Mouse (Mus musculus): ENCODE measurements around the gene Prdm16. TPM values are rescaled to one million over a fixed set of nuclear protein-coding genes. Genes with fewer than 3 reads are reported as not detected.

Prdm16 gene
- total RNA-seq, 2 experiments from 2014 or later = 1.4 to 3.7 TPM

DNA sequence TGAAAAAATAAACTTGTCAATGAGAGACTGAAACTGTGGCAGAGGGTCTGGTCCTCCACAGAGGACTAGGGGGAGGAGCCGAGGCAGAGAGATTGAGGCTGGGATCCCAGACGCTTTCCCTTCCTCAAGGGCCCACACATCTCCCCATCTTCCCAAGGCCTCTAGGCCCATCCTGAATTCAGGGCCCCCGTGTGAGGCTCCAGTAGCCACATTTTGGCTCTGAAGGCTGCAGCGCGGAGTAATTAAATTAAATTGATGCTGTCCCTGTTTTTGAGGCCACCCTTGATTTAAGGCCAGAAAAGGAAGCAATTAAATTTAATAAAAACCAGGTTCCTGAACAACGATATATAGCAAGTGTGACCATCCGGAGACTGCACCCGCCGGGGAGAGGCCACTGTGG, 66.8 kb downstream of the Prdm16 start:
- ATAC-seq (replicated peaks; ENCODE audit: poor library complexity, severe bottlenecking) = no peak

DNA sequence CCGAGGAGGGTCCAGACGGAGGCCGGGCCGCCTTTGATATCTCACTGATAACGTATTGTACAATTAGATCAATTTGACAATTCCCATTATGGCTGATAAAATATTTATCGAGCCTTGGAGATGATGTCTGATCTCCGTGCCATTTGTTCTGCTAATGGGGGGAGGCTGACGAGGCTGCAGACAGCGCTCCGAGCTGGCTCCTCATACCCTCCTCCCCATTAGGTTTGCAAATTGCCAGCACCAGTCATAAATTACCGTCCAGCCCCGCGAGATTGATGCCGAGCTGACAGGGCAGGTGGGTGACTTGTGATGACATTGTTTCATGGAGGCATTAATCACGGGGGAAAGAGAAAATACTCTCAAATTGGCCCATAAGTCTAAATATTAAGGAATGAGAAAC, 67.9 kb downstream of the Prdm16 start:
- no peak for ATAC-seq (replicated peaks; ENCODE audit: poor library complexity, severe bottlenecking)

DNA sequence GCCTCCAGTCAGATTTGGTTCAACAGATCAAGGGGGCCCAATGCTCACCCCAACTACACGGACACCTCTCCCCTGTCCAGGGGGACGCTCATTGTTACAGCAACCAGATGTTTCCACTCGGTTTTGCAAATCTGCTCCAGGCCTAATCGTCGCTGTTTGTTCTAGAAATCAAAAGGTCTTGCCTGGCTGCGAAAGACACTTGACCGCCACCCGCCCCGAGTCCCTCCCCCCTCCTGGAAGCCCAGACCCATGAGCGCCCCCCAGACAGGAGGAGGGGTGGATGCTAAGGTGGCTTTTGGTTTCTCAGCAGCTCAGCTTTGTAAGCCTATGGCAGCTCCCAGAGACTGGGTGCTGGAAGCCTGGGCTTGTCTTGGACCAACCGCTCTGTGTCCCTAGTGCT, 68.7 kb downstream of the Prdm16 start:
- ATAC-seq (replicated peaks; ENCODE audit: poor library complexity, severe bottlenecking) = no peak

DNA sequence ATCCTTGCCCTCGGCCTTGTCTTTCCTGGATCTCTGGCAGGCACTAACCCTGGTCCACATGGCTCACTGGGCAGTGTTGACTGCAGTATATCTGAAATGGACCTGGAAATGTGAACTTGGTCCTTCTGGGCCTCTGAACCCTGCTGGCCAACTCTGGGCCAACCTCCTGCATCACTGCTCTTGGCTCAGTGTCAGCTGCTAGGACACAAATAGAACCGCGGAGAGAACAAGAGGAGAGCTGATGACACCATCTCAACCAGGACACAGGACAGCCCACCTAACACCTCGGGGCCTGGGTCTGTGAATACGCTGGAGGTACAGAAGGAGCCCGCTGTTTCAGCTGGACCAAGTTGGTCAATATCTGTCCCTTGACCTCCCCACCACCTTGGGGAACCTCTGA, 73.5 kb downstream of the Prdm16 start:
- ATAC-seq (replicated peaks; ENCODE audit: poor library complexity, severe bottlenecking) = no peak

DNA sequence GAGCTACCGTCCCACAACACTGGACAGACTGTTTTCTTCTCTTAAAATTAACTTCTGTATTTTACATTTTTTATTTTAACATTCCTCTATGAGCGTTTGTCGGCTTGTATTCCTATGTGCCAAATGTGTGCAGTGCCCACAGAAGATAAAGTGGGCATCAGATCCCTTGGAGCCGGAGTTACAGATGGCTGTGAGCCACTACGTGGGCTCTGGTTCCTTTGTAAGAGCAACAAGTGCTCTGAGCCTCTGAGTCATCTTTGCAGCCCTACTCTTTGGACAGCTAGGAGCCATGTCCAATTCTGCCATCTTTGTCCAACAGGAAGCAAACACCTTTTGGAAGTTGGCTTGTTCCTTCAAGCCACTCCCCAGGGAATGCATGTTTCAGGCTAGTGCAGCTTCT, 78.6 kb downstream of the Prdm16 start:
- ATAC-seq (replicated peaks; ENCODE audit: poor library complexity, severe bottlenecking) = no peak

DNA sequence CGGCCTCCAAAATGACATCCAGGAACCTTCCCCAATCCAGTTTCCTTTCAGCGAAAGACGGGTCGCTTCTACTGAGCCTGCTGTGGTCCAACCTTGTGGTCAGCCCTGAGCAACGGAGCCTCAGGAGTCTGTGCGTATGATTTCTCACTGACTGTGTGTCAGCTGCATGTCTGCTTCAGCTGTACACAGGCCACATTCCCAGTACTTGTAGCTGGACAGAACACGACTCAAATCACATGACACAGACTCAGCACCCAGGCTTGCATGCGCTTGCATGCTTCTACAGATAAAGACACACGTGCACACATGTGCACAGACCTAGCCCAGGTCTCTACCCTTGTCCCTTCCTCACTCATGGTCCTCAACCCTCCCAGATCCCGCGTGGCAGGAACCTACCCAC, 79.5 kb downstream of the Prdm16 start:
- ATAC-seq (replicated peaks; ENCODE audit: poor library complexity, severe bottlenecking) = no peak

DNA sequence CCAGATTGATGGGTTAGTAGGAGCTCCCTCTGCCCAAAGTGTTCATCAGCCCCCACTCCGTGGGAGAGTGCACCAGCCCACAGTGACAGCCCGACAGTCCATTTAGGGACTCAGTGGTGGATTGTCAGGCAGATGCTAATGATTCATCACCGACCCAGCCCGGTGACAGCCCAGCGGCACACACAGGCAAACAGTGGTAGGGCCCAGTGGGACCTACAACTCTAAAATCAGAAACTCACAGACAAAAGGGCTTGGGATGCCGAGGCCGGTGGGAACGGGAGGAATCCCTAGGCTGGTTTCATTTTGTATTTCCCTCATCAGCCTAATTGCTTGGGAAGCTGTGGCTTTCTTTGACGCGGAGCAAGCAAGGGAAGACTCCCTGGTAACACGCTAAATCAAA, 80.3 kb downstream of the Prdm16 start:
- ATAC-seq (replicated peaks; ENCODE audit: poor library complexity, severe bottlenecking) = no peak

DNA sequence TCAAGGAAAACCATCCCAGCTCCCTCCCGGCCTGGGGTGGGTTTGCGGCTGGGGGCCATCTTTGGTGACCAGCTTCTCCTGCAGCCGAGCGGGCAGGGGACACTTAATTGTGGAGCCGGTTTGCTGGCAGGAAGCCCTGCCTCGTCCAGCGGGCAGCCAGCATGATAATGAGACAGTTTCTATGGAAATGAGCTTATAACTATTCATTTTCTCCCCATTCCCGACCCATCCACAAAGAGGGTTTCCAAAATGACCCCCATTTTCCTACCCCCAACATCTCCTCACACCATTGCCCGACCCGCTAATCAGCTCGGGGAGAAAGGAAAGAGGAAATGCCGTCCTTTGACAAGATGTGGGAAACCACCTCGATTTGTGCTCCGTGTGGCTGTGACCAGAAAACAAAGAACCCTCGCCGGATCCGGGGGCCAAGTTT, 86.7 kb downstream of the Prdm16 start:
- peak; percentile 75 for ATAC-seq (replicated peaks; ENCODE audit: poor library complexity, severe bottlenecking)

DNA sequence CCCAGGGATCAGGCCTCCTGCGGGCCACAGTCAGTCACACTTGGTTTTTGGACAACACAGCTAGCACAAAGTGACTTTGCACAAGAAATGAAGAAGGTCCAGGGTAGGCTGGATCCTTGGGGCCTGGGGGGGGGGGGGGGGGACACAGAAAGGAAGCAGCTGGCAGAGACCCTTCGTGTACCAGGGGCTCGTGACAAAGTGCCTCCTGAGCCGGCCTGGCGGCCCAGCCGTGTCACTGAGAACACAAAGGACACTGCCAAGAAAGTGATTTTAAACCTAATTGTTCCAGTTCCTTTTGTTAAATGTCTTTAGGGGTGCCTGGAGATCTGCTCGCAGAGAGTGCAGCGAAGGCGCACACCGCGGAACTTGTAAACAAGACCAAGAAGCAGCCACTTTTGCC, 87.2 kb downstream of the Prdm16 start:
- ATAC-seq (replicated peaks; ENCODE audit: poor library complexity, severe bottlenecking) = no peak

DNA sequence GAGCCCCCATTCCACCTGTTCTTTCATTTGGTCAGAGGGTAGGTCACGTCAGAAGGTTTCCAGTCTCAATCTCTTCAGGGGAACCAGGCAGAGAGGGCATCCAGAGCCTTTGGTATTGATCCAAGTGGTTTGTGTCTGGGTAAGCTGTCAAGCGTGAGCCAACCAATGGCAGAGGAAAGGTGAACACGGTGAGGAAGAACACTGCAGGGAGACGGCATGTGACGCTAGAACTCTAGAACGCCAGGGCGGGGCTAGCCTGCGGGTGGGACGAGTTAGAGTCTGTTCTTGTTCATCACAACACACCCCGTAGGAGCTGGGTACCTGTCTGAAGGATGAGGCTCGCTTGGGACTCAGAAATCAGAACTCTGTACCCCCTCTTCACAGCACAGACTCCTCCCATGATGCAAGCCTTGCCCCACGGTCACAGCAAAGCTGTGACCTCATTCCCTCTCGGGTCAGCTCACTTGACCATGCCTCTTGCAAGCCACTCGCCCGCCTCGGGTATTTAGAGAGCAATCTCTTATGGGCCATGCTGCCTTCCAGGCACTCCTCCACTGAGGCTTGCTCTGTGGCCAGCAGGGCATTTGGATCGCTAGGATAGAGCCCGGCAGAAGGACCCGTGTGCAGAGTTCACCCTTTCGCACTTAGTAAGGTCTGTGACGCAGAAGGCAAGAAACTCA, 89.4 kb downstream of the Prdm16 start:
- ATAC-seq (replicated peaks; ENCODE audit: poor library complexity, severe bottlenecking) = no peak

DNA sequence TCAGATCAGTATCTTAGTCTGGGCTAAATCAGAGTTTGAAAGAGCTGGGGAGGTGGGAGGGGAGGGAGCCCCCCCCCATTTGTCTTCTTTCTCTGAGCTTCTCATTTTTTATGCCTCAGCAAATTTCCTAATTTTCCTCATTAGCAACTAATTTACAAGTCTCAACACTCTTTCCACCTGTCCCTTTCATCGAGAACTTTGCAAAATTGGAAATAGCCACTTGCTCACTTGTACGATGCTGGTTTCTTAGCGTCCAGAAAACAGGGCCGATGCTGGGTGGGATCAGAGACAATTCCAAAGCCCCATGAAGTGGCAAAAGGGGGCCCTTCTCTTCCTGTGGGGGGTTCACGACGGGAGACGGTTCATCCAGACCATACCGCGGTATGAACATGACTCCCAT, 91.4 kb downstream of the Prdm16 start:
- ATAC-seq (replicated peaks; ENCODE audit: poor library complexity, severe bottlenecking) = no peak

DNA sequence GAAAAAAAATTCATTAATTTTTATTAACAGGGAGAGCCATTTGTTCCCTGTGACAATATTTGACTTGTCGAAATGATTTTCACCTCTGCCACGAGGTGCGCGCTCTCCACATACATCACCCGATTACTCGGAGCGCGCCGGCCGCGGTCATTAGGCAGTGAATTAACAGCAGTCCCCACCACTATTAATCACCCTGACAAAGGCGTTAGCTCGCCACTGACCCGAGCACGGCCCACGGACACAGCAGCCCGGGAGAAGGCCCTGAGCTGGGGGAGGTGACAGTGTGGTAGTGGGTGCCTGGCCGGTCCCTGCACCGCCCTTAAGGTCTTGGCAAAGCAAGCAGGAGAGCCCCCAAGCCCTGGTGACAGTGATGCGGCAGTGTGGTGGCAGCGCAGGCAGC, 92.8 kb downstream of the Prdm16 start:
- ATAC-seq (replicated peaks; ENCODE audit: poor library complexity, severe bottlenecking) = no peak

DNA sequence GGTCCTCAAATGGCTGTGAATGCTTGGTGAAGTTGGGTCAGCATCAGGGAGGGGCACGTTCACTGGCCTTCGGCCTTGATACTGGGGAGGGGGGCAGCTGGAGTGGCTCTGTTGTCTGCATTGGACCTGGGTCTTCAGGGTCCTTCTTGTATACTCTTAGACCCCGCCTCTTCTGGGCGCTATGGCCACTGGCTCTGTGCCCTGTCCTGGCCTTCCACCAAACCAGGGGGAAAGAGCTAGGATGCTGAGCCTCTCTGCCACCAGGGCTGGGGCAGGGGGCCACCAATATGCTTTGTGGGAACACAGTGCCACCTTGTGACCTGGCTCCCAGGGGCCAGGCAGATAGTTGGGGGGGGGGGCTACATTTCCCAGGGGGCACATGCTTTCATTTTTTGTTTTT, 93.5 kb downstream of the Prdm16 start:
- no peak for ATAC-seq (replicated peaks; ENCODE audit: poor library complexity, severe bottlenecking)

DNA sequence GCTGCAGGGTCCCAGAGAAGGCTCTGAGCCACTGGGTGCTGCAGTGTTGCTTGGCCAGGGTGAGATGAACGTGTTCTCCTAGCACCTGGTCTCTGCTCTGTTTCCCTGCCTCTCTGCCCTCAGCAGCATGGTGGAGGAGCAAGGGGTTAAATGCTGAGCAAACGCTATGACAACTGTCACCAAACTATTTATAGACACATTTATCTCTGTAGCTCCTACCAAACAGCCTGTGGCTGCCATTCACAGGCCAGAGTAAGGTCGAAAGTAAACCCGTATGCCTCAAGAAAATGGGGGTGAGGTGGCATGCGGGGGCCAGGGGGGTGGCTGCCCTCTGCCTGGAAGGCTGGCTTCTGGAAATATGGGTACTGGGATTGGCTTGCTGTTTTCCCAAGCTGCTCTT, 94.1 kb downstream of the Prdm16 start:
- no peak for ATAC-seq (replicated peaks; ENCODE audit: poor library complexity, severe bottlenecking)

DNA sequence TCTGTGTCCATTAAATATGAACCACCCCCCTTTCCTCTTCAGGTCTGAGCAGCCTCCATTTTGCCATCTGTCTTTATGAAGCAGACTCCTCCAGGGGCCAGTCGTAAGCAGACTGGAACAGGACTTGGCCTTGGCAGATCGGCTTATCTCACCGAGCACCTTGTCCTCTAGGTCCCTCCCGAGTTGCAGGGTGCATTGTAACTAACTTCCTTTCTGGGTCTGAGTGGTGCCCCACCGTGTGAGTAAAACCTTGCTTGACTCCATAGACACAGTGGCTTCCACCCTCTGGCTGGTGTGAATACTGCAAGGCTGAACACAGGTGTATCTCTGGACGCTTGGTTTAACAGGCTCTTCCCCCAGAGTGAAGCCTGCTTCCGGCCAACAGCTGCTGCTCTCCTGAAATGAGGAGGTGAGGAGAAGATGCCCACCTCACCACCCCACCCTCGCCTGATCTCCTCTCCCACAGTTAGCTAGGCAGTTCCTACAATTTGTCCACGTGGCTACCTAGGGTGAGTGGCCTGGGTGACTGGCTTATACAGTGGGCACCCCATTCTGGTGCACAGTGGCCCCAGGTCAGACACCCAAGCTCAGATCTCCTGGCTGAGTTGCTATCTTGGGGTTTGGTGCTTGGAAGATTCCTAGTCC, 94.9 kb downstream of the Prdm16 start:
- ATAC-seq (replicated peaks; ENCODE audit: poor library complexity, severe bottlenecking) = peak; percentile 57

DNA sequence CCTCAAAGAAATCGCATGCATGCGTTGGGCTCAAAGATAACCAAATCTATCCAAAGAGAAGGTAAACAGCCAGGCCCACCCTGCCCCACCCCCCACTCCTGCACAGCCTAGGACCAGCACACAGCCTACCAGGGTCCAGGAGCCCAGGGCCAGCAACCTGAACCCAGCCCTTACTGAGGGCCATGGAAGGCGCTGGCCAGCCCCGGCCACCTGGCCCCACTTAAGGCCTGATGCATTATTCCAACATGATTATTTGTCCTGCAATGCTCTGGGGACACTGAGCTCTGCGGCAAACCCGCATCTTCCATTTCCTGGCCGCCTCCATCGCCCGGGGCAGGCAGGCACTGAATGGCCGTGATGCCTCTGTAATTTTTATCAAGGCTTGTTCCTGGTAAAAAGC, 96.0 kb downstream of the Prdm16 start:
- ATAC-seq (replicated peaks; ENCODE audit: poor library complexity, severe bottlenecking) = no peak

DNA sequence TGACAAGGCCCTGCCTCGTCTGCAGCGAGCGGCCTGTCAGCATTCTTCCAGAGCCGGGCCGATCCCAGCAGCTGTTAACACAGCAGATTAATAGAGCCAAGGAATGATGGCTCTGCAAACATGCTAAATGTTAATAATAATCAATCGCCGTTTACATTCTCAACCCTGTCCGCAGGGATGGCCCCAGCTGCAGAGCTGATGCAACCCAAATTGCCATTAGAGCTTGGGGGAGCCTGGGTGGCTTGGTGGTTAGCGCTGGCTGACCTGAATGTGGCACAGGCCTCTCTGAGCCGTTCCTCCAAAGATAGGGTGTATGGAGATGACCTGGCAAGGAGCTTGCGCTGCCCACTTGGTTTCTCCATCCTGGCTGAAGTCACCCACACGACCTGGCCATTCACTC, 97.0 kb downstream of the Prdm16 start:
- ATAC-seq (replicated peaks; ENCODE audit: poor library complexity, severe bottlenecking) = no peak

DNA sequence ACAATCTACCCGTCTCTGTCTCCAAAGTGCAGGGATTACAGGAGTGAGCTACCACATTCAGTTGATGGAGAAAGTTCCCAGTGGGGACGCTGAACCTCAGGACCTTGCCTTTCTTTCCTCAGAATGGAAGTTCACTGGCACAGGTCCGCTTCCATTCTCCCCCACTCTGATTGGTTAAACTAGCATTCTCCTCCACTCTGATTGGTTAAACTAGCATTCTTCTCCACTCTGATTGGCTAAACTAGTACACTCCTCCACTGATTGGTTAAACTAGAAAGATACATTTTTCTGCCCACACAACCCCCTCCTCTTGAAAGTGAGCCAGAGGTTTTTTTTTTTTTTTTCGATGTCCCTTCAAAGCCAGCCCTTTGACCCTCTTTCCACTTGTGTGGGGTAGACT, 97.9 kb downstream of the Prdm16 start:
- ATAC-seq (replicated peaks; ENCODE audit: poor library complexity, severe bottlenecking) = no peak

DNA sequence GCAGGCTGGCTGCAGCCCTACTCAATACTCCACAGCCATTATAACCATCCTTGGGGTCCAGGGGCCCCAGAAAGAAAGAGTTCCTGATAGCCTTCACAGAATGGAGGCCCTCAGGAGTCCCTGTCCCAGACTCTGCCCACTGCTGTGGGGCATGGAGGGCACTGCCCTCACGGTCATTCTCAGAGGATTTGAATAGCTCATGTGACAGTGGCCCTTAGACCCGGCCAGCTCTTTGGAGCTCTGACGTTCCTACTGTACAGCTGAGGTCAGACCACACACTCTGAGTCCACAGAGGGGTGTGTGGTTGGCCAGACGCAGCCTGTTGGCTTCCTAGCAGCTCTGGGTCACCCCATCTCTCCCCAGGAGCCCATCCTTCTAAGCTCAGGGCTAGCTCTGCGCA, 100.6 kb downstream of the Prdm16 start:
- ATAC-seq (replicated peaks; ENCODE audit: poor library complexity, severe bottlenecking) = no peak

DNA sequence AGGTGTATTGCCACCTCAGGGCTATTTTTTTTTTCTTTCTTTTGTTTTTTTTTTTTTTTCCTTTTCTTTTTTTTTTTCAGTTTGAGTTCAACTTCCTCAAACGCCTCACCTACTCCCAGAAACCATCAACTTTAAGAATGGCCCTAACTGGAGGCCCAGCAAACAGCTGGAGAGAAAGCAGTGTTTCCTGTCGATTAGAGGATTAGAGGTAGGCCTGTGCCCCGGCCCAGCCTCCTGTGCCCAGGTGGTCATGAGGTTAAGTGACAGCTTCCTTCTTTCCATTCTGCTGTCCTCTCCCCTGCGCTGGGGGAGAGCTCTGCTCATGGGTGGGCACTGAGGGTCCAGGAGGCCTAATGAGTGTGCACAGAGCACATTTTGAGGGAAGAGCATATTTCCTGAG, 105.3 kb downstream of the Prdm16 start:
- ATAC-seq (replicated peaks; ENCODE audit: poor library complexity, severe bottlenecking) = peak; percentile 43

DNA sequence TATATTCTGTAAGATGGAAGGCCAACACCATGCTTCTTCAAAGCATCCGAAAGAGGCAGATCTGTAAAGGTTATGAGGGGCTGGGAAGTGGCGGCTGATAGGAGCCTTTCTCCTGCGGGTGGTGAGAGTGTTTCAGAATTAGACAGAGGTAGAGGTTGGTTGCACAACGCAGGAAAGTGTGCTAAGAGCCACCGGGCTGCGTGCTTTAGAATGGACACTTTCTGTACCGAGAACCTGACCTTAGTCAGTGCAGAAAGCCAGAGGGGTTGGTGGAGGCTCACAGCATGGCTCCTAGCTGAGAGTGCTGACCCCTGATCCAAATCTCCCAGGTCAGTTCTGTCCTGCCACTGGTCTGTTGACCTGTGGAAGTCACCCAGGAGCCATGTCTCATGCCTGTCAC, 106.3 kb downstream of the Prdm16 start:
- ATAC-seq (replicated peaks; ENCODE audit: poor library complexity, severe bottlenecking) = peak; percentile 82

DNA sequence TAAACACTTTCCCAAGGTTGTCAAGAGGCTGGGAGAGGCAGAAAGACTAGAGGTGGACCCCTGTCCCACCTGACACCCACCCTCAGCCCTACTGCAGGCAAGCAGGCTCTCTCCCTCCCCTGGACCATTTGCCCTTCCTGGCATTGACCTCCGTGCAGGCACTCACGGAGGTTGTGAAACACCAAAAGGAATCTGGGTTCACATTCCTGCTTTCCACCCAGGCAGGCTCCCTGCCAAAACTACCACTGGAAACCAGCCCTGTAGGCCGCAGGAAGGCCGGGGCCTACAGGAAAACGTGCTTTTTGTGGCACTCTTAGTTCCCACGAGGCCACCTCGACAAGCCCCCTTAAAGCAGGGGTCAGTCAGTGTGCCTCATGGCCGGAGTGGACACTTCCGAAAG, 109.2 kb downstream of the Prdm16 start:
- no peak for ATAC-seq (replicated peaks; ENCODE audit: poor library complexity, severe bottlenecking)

All from granulocyte monocyte progenitor cell, adult 5-6 weeks (primary cell).